Mouse (Mus musculus): ENCODE data around the gene Uckl1.

Uckl1 gene

DNA sequence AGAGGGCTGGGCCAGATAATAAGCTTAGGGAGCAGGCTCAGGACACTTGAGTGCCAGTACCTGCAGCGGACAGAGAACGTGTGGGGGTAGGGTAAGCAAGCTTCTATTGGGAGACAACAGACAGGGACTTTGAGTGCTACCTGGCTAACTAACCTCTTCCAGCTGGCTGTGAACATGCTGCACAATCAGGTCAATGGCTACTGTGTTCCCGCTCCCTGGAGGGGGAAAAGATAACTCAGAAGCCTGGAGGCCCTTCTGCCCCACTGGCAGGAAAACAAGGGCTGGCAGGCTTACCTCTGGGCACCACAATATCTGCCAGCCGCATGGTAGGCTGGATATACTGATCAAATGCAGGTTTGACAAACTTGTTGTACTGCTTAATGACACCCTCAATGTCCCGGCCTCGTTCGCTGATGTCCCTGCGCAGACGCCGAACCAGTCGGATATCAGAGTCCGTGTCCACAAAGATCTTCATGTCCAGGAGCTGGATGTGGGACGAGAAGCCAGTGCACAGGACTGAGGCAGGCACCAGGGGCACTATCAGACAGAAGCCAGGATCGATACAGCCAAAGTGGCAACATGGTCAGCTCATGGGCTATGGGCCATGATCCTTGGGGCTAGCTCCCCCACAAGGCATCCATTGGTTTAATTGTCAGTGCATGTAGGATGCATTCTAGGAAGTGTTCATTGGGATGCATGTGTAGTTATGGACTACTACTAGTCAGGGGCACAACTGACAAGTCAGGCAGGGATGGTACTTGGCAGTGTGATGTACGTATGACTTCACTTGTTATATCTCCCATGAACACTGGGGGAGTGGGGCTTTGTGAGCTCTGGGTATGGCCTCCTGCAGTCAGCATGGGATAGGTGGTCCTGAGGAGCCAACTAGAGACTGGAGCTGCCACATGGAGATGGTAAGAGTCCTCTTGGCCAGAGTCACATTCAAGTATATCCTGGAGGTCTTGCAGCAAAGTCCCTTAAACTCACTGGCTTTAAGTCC lies 11.5 kb downstream of the Uckl1 start:
- no peak for DNase-seq (ENCODE audit: low spot score)

DNA sequence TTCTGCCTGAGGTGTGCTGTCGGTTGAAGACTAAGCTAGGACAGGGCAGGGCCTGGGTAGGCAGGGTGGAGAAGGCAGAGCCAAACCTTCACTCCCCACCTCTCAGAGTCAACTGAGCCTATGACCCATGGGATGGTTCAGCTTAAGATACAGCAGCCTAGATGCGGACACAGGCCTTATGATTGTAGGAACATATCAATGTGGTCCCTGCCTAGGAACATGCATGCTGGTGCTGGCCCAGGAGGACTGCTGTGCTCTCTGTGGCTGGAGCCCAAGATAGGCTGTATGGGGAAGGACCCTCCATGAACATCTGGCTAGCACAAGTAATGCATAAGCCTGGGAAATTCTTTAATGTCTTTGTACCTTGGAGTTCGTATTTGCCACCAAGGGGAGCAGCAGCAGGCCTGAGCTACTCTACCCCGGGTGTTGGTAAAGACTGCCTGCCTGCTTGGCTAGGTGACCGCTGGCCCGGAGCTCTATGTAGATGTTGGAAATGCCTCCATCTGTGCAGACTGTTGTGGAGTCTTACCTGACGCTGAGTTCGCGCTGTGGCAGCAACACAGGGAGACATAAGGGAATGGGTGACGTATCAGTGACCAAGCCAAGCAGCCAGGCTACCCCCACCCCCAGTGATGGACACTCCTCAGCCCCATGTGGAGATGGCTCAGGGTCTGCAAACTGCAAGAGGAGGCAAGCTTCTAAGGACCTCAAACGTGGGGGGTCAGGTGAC lies 12.6 kb downstream of the Uckl1 start:
- DNase-seq (ENCODE audit: low spot score) = no peak

DNA sequence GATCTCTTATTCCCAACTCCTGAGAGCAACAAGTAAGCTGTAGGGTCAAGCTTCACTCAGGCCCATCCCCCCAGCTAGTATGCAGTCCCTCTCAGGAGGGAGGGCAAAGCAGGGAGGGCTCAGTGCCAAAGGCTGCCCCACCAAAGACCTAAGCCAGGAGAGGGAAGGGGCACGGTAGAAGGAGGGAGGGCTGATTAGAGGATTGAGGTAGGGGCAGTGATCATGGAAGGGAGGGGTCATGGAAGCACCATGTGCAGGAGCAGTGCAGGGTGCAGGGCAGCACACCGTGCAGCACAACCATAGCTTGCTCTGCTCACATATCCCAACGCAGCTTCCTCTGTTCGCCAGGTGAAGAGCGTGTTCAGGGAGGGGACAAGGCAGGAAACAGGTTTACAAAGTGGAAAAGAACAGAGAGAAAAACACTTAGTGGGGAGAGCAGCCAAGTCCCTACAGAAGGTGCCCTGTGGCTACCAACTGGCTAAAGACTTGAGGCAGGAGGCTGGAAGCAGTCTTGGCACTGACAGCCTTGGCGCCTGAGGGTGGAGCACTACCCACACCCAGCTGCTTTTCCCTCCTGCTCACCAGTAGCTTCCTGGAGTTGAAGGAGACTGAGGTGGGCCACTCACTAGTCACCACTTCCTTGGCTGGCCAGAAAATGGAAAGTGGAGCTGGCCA lies 13.6 kb downstream of the Uckl1 start:
- no peak for DNase-seq (ENCODE audit: low spot score)

DNA sequence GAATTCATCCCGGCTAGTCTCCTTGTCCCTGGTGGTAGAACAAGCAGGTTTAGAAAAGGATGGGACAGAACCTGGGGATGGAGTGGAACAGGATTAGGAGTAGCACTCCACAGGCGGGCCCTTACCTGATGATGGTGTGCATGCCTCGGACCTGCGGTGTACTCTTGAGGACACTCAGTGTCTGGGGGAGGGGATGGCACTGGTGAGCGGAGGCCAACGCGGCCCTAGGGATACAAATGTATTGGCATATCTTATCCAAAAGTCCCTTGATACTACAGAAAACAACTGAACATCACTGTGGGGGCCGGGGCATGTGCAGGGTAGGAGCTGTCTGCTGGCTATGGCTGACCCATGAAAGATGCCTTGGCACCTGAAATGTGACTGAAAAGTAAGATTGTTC lies 14.3 kb downstream of the Uckl1 start:
- DNase-seq (ENCODE audit: low spot score) = no peak

DNA sequence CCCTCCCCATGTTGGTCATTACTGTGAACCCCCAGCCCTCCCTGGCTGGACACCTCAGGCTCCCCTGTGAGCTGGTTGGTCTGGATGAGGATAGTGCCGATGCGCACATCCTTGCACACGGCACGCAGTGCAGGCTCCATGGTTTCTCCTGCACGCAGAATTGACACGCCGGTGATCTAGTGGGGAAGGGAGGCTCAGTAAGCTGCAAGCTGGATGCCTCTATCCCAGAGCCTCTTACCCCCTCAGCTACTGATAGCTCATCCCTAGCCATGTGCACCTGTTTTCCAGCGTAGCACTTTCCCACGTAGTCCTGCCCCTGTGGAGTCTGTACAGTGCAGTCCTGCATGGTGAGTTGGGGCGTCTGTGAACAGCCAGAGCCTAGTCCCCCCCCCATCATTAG lies 14.8 kb downstream of the Uckl1 start:
- DNase-seq (ENCODE audit: low spot score) = no peak

DNA sequence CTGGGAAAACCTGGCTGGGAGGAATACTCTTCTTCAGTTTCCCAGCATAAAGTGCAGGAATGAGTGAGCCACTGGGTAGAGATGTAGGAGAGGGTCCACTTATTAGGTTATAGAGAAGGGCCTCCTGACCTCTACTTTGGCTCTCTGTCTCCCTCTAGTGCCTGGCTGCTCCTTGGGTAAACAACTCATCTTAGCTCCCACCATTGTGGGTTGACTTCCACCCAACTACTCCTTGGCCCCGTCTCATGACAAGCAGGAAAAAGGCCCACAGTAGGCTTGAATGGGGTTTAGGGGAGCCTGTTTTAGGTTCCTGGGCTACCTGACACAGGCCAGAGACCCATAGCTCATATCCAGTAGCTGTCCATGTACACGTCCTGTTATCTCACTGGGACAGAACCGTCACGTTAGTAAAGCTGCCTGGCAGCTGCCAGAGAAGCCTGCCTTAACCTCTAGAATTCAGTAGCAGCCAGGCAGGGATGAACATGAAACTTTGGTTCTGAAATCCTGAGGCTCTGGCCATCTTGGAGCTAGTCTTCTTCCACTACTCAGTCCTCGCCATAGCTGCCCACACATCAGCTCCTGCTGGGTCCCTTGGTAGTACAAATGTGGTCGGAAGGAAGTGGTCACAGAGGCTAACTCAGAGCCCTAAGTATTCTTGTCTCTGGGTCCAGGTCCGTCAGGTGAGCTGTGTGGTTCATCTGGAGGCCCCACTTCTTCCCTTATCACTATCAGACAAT lies 16.3 kb downstream of the Uckl1 start:
- DNase-seq (ENCODE audit: low spot score) = no peak

DNA sequence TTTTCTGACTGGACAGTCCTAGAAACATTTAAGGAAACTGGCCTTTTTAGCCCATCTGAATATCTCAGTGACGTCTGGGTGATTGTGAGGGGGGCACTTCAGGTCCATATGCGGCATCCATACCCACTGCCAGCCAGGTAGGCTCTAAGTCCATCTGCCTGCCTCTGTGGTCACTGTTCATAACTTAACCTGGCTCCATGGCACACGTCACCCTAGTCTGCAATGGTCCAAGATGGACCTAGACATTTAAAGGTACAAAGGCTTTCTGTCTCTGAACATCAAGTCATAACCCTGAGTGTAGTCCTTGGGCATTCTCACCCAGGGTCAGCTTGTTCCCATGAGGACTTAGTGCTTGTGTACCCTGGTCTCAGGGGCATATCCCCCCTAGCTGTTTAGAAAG lies 17.4 kb downstream of the Uckl1 start:
- no peak for DNase-seq (ENCODE audit: low spot score)

DNA sequence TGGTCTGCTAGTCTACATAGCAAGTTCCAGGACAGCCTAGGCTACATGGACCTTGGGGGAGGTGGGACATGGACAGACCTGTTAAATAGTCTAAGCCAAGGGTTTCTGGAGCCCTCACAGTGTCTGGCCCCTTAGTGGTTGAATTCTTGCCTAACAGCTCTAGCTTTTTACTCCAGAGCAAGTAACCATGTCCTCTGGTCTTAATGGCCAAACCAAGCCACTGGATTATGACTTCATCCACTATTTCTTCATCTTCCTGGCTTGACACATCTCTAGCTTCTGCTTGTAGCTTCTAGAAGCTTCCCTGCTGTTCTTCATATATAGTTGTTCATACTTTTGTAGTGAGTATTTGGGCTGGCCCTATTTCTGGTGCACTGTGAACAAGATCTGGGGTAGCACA lies 30.9 kb downstream of the Uckl1 start:
- no peak for DNase-seq (ENCODE audit: low spot score)

DNA sequence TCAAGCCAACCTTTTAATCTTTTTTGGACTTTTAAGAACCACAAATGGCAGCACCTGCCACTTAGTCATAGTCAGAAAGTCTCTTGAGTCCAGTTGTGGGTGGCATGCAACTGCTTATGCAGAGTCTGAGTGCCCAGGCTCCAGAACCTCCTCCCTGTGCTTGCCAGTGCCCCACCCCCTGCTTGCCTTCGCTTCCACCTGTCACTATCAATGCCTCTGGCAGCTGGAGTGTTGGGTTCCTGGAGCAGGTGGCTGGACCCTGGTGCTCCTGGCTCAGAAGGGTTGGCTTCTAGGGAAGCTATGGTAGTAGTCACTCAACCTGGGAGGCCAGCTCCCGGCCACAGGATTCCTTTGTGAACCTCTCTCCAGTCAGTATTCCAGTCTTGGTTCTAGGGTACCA lies 34.5 kb downstream of the Uckl1 start:
- no peak for DNase-seq (ENCODE audit: low spot score)

DNA sequence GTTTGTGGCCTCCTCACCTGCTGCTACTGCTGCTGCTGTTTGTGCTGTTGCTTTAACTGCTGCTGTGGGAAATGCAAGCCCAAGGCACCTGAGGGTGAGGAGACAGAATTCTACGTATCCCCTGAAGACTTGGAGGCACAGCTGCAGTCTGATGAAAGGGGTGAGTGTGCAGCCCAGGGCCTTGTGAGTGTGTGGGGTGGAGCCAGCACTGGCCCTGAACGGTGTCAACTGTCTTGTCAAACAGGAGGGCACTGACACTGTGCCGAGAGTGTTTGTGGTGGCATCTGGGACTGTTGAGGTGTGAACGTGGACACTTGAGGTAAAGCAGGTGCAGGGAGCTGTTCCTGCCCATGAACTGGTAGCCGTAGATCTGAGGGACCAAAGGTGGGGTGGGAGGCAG lies 36.0 kb downstream of the Uckl1 start:
- DNase-seq (ENCODE audit: low spot score) = no peak

DNA sequence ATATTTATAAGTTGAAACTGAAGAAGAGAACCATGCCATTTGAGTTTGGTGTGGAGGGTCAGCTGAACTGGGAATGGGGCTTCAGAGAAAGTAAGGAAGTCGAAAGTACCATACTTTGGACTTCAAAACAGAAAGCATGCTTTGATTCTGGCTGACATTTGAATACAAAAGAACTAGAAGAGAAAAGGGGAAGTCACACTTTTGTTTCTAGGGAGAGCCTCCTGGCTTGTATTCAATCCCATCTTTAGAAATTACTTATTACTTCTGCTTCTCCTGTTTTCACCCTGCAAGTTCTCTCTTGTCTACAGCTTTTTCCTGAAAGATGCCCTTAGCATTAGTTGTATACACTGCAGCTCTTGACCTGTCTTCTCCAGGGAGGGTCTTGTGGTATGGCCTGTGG lies 36.5 kb downstream of the Uckl1 start:
- DNase-seq (ENCODE audit: low spot score) = no peak

DNA sequence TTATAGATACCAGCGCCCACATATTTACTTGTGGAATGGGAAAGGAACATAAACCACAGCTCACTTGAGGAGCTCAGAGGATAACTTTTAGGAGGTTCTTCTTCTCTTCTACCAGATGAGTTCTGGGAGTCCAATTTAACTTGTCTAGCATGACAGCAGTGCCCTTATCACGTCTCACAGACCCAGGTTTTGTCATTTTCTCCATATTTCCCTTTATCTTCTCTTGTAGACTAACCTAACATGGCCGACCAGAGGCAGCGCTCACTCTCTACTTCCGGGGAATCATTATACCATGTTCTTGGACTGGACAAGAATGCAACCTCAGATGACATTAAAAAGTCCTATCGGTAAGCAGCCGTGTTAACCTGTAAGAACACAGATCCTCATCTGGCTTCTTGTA lies 38.5 kb downstream of the Uckl1 start:
- DNase-seq (ENCODE audit: low spot score) = no peak

DNA sequence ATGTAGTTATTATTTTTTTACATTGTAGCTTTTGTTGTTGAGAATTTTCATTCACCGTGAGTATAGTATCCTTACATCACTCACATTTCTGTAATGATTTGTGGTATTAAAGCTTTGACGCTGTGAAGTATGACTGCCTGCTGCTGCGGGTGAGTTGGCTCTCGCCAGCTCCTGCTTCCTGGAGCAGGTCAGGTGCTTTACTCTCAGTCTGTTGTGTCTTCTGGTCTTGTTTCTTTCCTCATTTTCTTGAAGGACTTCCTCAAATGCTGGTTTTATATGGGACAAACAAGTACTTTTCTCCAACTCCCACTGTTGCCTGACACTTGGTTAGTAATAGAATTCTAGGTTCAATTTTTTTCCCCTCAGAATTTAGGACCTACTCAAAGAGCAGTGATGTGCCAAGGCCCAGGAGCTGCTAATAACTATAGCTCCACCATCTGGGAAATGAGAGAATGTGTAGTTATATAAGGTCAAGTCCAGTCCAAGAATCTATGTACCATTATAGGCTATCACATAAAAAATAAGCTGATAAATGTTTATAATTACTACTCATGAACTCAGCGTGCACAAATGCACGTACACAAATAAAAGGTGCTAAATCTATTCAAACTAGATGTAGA lies 42.8 kb downstream of the Uckl1 start:
- no peak for DNase-seq (ENCODE audit: low spot score)

DNA sequence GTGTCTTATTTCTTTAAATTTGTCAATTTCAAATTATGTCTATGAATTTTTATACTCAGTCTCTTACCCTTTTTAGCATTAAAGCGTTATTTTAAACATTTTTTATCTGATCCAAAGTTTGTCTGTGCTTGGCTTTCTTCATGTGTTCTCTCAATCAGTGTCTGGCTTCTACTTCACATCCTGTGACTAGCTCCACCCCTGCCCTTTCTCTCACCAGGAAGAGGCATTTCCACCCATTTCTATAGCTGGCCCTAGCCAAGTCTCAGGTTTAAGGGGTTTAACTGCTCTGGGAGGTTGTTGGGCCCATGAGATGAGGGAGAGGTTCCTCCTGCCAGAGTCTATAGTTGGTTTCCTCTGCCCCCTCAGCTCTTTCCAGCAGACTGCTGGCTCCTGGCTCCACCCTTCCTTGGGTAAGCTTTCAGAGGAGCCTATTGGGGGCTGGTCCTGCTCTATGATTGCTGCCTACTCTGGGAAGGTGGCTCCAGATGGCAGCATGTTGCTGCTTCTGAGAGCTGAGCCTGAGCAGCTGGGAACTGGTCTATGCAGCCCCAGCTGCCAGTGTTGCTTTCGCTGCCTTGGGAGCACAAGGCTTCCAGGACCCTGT lies 47.1 kb downstream of the Uckl1 start:
- DNase-seq (ENCODE audit: low spot score) = no peak

DNA sequence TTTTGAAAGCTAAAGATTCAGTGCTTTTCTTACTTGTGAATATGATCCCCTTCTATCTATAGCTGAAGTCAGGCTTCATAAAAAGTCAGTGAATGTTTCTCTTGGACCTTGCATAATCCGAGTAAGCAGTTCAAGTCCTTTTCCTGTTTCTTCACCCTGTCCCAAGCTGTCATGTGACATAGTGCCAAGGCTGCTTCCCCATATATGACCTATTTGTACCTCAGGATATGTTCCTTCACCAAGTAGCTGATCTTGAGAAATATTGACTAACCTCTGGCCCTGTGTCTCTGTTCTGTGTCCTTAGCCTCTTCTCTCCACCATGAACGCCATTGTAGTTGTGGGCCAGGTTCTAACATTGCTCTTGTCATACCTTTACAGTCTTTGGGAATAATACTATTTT lies 48.3 kb downstream of the Uckl1 start:
- no peak for DNase-seq (ENCODE audit: low spot score)

DNA sequence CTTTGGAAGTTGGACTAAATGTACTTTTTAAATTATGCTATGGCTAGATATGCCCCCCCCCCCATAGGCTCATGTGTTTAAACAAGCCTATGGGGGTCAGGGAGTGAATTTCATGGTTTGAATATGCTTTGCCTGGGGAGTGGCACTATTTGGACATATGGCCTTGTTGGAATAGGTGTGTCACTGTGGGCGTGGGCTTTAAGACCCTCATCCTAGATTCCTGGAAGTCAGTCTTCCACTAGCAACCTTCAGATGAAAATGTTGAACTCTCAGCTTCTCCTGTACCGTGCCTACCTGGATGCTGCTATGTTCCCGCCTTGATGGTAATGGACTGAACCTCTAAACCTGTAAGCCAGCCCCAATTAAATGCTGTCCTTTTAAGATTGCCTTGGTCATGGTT lies 52.1 kb downstream of the Uckl1 start:
- no peak for DNase-seq (ENCODE audit: low spot score)

DNA sequence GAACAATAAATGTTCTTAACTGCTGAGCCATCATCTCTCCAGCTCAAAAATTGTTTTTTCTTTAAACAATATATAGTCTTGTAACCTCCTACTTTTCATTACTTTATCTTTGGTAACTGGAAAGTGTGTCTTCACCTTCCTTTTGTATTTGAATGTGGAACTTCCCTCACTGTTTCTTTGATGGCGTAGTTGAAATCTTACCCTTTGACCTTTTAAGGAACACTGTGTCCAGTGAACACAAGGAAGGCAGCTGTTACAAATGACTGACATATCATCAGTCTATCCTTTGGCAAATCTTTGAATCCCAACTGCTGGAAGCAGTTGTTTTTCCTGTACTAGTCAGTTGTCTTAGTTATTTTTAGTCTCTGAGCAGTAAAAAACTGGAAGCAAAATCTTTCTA lies 55.6 kb downstream of the Uckl1 start:
- DNase-seq (ENCODE audit: low spot score) = no peak

DNA sequence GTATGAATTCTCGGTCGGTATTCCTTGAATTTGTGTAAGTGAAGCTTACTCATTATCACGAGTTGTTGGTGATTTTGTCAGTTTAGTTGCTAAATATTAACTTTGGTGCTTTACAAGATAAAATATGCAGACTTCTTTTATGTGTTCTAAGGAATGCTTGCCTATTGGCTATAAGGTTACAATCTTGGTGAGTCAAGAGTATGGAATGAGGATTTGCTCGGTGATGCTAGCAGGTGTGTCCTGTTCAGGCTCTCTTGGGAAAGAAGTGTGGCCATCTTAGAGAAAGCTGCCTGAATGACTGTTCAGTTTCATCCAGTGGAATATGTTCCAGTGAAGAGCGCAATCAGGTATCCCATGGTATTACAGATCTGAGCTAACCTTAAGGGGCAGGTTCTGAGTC lies 59.2 kb downstream of the Uckl1 start:
- no peak for DNase-seq (ENCODE audit: low spot score)

DNA sequence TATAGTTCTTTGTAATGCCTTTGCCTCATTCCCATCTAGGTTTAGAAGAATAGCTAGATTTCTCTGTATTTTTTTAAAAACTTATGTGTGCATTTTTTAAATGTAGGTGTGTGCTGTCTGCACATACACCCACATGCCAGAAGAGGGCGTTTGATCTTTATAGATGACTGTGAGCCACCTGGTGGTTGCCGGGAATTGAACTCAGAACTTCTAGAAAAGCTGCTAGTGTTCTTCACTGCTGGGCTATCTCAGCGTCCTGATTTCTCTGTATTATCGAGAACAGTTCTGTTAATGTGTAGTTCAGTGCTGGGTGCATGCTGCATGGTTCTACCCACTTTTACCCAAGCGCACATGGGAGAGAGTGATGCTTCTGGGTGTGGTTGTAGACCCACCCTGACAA lies 61.9 kb downstream of the Uckl1 start:
- DNase-seq (ENCODE audit: low spot score) = no peak

DNA sequence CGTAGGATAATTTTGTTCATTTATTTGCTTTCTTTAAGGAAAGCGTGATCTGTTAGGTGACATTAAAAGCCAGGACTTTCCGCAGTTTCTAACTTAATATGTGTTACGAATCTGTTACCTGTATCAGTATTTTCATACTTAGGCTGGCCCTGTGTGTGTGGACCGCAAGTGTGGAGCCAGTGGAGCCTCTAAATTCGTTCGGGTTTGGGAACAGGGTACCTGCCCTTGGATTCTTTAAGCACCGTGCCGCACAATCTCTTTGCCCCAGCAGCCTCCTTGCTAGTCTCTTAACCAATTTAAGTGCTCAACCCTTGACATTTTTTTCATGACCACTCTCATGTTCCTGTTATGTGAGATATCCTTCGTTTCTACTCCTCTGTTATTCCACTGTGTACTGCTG lies 63.2 kb downstream of the Uckl1 start:
- DNase-seq (ENCODE audit: low spot score) = no peak

DNA sequence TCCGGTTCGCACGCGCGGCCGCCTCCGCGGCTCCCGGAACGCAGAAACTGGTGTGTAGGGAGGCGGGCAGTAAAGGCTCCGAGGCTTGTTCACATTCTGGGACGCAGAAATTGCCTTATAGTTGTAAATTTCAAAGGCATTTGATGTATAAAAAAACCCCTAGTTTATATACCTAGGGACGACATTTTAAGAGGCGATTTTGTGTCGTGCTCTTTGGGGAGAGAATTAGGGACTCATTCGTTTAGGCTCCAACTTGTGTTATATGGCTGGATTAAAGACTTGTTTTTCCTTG lies 63.8 kb downstream of the Uckl1 start:
- no peak for DNase-seq (ENCODE audit: low spot score)

Measured in ovary, postnatal 10 days (tissue).